ENCODE assay signal across 8 mouse cellular contexts in genomic region chr15:89128382-89129350, GRCm38 (mm10). TPM values are rescaled to one million over a fixed set of nuclear protein-coding genes. Genes with fewer than 3 reads are reported as not detected.
DNase-seq lines count a peak whose midpoint lies in the region; ATAC-seq and TF ChIP-seq lines count a peak whose summit lies in the region.

TSS of gene Hdac10 (minus strand) at chr15:89128700.

- no peaks in the 10 kb centered on the region for H3K27me3 ChIP-seq in embryonic facial prominence, embryonic 15.5 days
- no peaks in the 10 kb centered on the region for H3K27me3 ChIP-seq in limb, embryonic 13.5 days
- no peaks in the 10 kb centered on the region for H3K27me3 ChIP-seq in midbrain, embryonic 15.5 days (replicated peaks)

- H3K9me3 ChIP-seq in embryonic facial prominence, embryonic 15.5 days (replicated peaks) = no peaks in the 10 kb centered on the region
- no peaks in the 10 kb centered on the region for H3K9me3 ChIP-seq in limb, embryonic 13.5 days
- H3K9me3 ChIP-seq in midbrain, embryonic 15.5 days = no peaks in the 10 kb centered on the region

- TF ChIP-seq CTCF in bone marrow, adult 2 months (IDR thresholded peaks at IDR 0.05; ENCODE audit: control insufficient read depth, insufficient read depth, low read length) = peak; percentile 96

- DNase-seq in A20 (ENCODE audit: low read depth, low spot score) = peak; percentile 93
- DNase-seq in heart, adult 8-10 months (ENCODE audit: low spot score) = peak; percentile 91
- peak; percentile 91 for DNase-seq in kidney, adult 9 months
- DNase-seq in spleen, adult 18-20 months = peak; percentile 83 to 86

- peak within 1 kb of the TSS; percentile 93 for H3K27ac ChIP-seq in bone marrow, adult 2 months (ENCODE audit: control insufficient read depth, insufficient read depth, low read depth, low read length, poor library complexity)
- H3K27ac ChIP-seq in embryonic facial prominence, embryonic 15.5 days (replicated peaks) = peak within 1 kb of the TSS; percentile 83
- peak within 1 kb of the TSS; percentile 68 for H3K27ac ChIP-seq in limb, embryonic 13.5 days
- peak within 1 kb of the TSS; percentile 85 for H3K27ac ChIP-seq in midbrain, embryonic 15.5 days

- peak; percentile 84 for ATAC-seq in embryonic facial prominence, embryonic 15.5 days (ENCODE audit: insufficient number of reproducible peaks, low FRiP score, low TSS enrichment, low read depth)
- ATAC-seq in limb, embryonic 13.5 days (ENCODE audit: low FRiP score, low read depth) = peak; percentile 82
- ATAC-seq in midbrain, embryonic 15.5 days (replicated peaks) = peak; percentile 84

- peak within 1 kb of the TSS; percentile 64 for H3K9ac ChIP-seq in embryonic facial prominence, embryonic 15.5 days
- H3K9ac ChIP-seq in limb, embryonic 13.5 days = peak within 1 kb of the TSS; percentile 75
- peak within 1 kb of the TSS; percentile 44 for H3K9ac ChIP-seq in midbrain, embryonic 15.5 days

- H3K4me1 ChIP-seq in bone marrow, adult 2 months (ENCODE audit: control insufficient read depth, insufficient read depth, low read length) = peaks cover 23% of the 10 kb centered on the region
- H3K4me1 ChIP-seq in embryonic facial prominence, embryonic 15.5 days = peaks cover 21% of the 10 kb centered on the region
- H3K4me1 ChIP-seq in limb, embryonic 13.5 days = peaks cover 19% of the 10 kb centered on the region
- H3K4me1 ChIP-seq in midbrain, embryonic 15.5 days = peaks cover 25% of the 10 kb centered on the region

- H3K36me3 ChIP-seq in embryonic facial prominence, embryonic 15.5 days = peaks cover 13% of the 10 kb centered on the region; the same call in 1 of the 2 replicates
- H3K36me3 ChIP-seq in limb, embryonic 13.5 days = peaks cover 7% of the 10 kb centered on the region; the same call in 1 of the 2 replicates
- no peaks in the 10 kb centered on the region for H3K36me3 ChIP-seq in midbrain, embryonic 15.5 days (replicated peaks)

- 3% methylated on average over 36 of the region's 36 CpGs for WGBS in bone marrow, adult 2 months
- WGBS in embryonic facial prominence, embryonic 15.5 days = 3% methylated on average over 36 of the region's 36 CpGs
- 3% methylated on average over 36 of the region's 36 CpGs for WGBS in limb, embryonic 13.5 days
- 3% methylated on average over 36 of the region's 36 CpGs for WGBS in midbrain, embryonic 15.5 days

- peak within 1 kb of the TSS; percentile 93 for H3K4me3 ChIP-seq in bone marrow, adult 2 months (replicated peaks; ENCODE audit: control insufficient read depth, low read depth, low read length)
- H3K4me3 ChIP-seq in embryonic facial prominence, embryonic 15.5 days (replicated peaks) = peak within 1 kb of the TSS; percentile 71
- peak within 1 kb of the TSS; percentile 63 for H3K4me3 ChIP-seq in limb, embryonic 13.5 days
- peak within 1 kb of the TSS; percentile 59 for H3K4me3 ChIP-seq in midbrain, embryonic 15.5 days

- peak within 1 kb of the TSS; percentile 89 for H3K4me2 ChIP-seq in embryonic facial prominence, embryonic 15.5 days (replicated peaks)
- H3K4me2 ChIP-seq in limb, embryonic 13.5 days (replicated peaks) = peak within 1 kb of the TSS; percentile 86
- H3K4me2 ChIP-seq in midbrain, embryonic 15.5 days = peak within 1 kb of the TSS; percentile 69

- peak; percentile 48; the same call in 1 of the 2 replicates for TF ChIP-seq POLR2A in bone marrow, adult 2 months (IDR thresholded peaks at IDR 0.05; ENCODE audit: borderline replicate concordance, control insufficient read depth, low read depth, low read length)

RNA-seq across cellular contexts. Expression of gene Hdac10, which starts in this region (rescaled TPM):
- 9.1 and 24.3 TPM in 2 replicates for polyA plus RNA-seq in bone marrow, adult 2 months (2011; ENCODE audit: insufficient read depth, insufficient read length, low replicate concordance, missing spikeins)
- polyA plus RNA-seq in embryonic facial prominence, embryonic 15.5 days (2015; fragmentation: Nextera tagmentation; extraction: Ambion mirVana) = 22.3 and 25.7 TPM in 2 replicates
- 1 to 10 TPM; 5.8 to 9.5 (median 6.9) TPM for total RNA-seq in heart, adult 8-10 months (2022)
- 17.4 and 18.7 TPM in 2 replicates for polyA plus RNA-seq in limb, embryonic 13.5 days (2015; fragmentation: Nextera tagmentation; extraction: Ambion mirVana)
- 27.0 and 31.4 TPM in 2 replicates for polyA plus RNA-seq in midbrain, embryonic 15.5 days (2015; fragmentation: Nextera tagmentation; extraction: Ambion mirVana)

Comparison
In these comparisons a context has a peak if more than half of its experiments do, and no peak if none do; other contexts are left out.
1. Peak in every context shown above with its lines: DNase-seq, ATAC-seq, H3K4me3 ChIP-seq and H3K27ac ChIP-seq.